Comparison of ENCODE assay signal across 8 mouse cellular contexts in the genomic region with DNA sequence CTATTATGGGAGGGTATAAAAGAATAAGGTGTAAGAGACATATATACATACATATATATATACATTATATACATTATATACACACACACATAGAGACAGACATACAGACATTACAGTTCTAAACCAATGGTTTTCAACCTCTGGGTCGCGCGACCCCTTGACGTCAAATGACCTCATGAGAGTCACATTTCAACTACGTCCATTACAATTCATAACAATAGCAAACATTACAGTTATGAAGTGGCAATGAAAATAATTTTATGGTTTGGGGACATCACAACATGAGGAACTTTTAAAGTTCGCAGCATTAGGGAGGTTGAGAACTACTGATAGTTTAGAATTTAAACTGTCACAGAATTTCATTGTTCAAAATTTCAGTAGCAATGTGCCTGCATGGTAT. TPM values are rescaled to one million over a fixed set of nuclear protein-coding genes. Genes with fewer than 3 reads are reported as not detected.
DNase-seq lines count a peak whose midpoint lies in the region; ATAC-seq lines count a peak whose summit lies in the region.

No protein-coding gene starts in this region.

- H3K27ac ChIP-seq in lung, embryonic 15.5 days: no peak overlapping the region; the same call in 1 of the 2 replicates
- H3K27ac ChIP-seq in limb, embryonic 15.5 days: no peak overlapping the region
- no peak overlapping the region for H3K27ac ChIP-seq in stomach, embryonic 15.5 days

- H3K4me3 ChIP-seq in lung, embryonic 15.5 days: peak overlapping the region; percentile 93
- H3K4me3 ChIP-seq in limb, embryonic 15.5 days: peak overlapping the region; percentile 87
- H3K4me3 ChIP-seq in stomach, embryonic 15.5 days (replicated peaks): peak overlapping the region; percentile 76

- no peak overlapping the region for H3K9ac ChIP-seq in lung, embryonic 15.5 days
- H3K9ac ChIP-seq in limb, embryonic 15.5 days: no peak overlapping the region
- peak overlapping the region; percentile 90; the same call in 1 of the 2 replicates for H3K9ac ChIP-seq in stomach, embryonic 15.5 days

- DNase-seq in embryo, embryonic 11 days: peak; percentile 40
- DNase-seq in embryo, embryonic 9.5 days (ENCODE audit: extremely low spot score): no peak
- DNase-seq in lung, postnatal 25 days (ENCODE audit: low spot score): no peak
- no peak for DNase-seq in retina, postnatal 1 day
- DNase-seq in frontal cortex, postnatal 25 days (ENCODE audit: low spot score in 2 of 2): no peak

- no peaks in the 10 kb centered on the region for H3K27me3 ChIP-seq in lung, embryonic 15.5 days
- no peaks in the 10 kb centered on the region for H3K27me3 ChIP-seq in limb, embryonic 15.5 days
- H3K27me3 ChIP-seq in stomach, embryonic 15.5 days (replicated peaks): no peaks in the 10 kb centered on the region

- H3K9me3 ChIP-seq in lung, embryonic 15.5 days: no peaks in the 10 kb centered on the region; the same call in 1 of the 2 replicates
- H3K9me3 ChIP-seq in limb, embryonic 15.5 days: no peaks in the 10 kb centered on the region
- H3K9me3 ChIP-seq in stomach, embryonic 15.5 days: no peaks in the 10 kb centered on the region

- H3K4me1 ChIP-seq in lung, embryonic 15.5 days: peaks cover 18% of the 10 kb centered on the region; the same call in 1 of the 2 replicates
- H3K4me1 ChIP-seq in limb, embryonic 15.5 days: peaks cover 8% of the 10 kb centered on the region
- H3K4me1 ChIP-seq in stomach, embryonic 15.5 days: 0 out of 2 replicates have a peak, but pooled peaks cover 6% of the 10 kb centered on the region

- WGBS in lung, embryonic 15.5 days: 56% methylated on average over 6 of the region's 6 CpGs
- WGBS in limb, embryonic 15.5 days: 69% methylated on average over 6 of the region's 6 CpGs
- WGBS in stomach, embryonic 15.5 days: 68% methylated on average over 6 of the region's 6 CpGs

- peak overlapping the region; percentile 66 for H3K4me2 ChIP-seq in lung, embryonic 15.5 days
- H3K4me2 ChIP-seq in limb, embryonic 15.5 days: peak overlapping the region; percentile 54
- peak overlapping the region; percentile 64 for H3K4me2 ChIP-seq in stomach, embryonic 15.5 days

- no peak for ATAC-seq in lung, embryonic 15.5 days (ENCODE audit: borderline replicate concordance, extremely low read depth, low FRiP score, low TSS enrichment)
- ATAC-seq in limb, embryonic 15.5 days (ENCODE audit: insufficient number of reproducible peaks, low FRiP score, low TSS enrichment, low read depth): no peak
- no peak for ATAC-seq in stomach, embryonic 15.5 days (ENCODE audit: insufficient read depth, low FRiP score, low read depth)

- H3K36me3 ChIP-seq in lung, embryonic 15.5 days: no peaks in the 10 kb centered on the region
- H3K36me3 ChIP-seq in limb, embryonic 15.5 days: no peaks in the 10 kb centered on the region
- H3K36me3 ChIP-seq in stomach, embryonic 15.5 days: no peaks in the 10 kb centered on the region

RNA-seq across cellular contexts. Expression of a gene that starts 1.5 kb away (rescaled TPM):
- polyA plus RNA-seq in lung, embryonic 15.5 days (2015; fragmentation: Nextera tagmentation; extraction: Ambion mirVana): 6.5 and 8.8 TPM in 2 replicates
- polyA plus RNA-seq in limb, embryonic 15.5 days (2015; fragmentation: Nextera tagmentation; extraction: Ambion mirVana): 5.9 and 6.8 TPM in 2 replicates
- polyA plus RNA-seq in stomach, embryonic 15.5 days (2015; fragmentation: Nextera tagmentation; extraction: Ambion mirVana): 4.8 and 5.1 TPM in 2 replicates

RNA-seq across cellular contexts. Expression of a gene that starts 40.8 kb away (rescaled TPM):
- 7.5 and 15.5 TPM in 2 replicates for polyA plus RNA-seq in lung, embryonic 15.5 days (2015; fragmentation: Nextera tagmentation; extraction: Ambion mirVana)
- 0.94 and 1.4 TPM in 2 replicates for polyA plus RNA-seq in limb, embryonic 15.5 days (2015; fragmentation: Nextera tagmentation; extraction: Ambion mirVana)
- 5.5 TPM in 2 replicates for polyA plus RNA-seq in stomach, embryonic 15.5 days (2015; fragmentation: Nextera tagmentation; extraction: Ambion mirVana)
